ENCODE assay signal across 12 mouse cellular contexts in the genomic region with DNA sequence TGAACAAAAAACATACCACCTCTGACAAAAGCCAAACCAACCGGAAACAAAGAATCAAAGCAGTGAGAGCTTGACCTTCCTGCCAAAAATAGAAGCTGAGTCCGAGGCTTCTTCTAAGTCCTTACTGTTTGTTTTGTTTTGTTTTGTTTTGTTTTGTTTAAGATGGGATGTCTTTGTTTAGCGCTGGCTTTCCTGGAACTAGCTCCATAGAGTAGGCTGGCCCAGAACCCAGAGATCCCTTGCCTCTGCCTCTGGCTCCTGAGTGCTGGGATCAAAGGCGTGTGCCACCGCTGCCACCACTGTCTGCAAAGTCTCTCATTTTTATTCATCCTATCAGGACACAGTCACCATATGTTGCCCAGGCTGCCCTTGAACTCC. TPM values are rescaled to one million over a fixed set of nuclear protein-coding genes. Genes with fewer than 3 reads are reported as not detected.
DNase-seq lines count a peak whose midpoint lies in the region; ATAC-seq and TF ChIP-seq lines count a peak whose summit lies in the region.
"Had no signal": no experiment of that assay in that cellular context is flagged by ENCODE, and none has a peak within 500 bp of the region (broad histone marks: within the 10 kb centered on the region; RNA-seq: fewer than 3 reads in every experiment).

No protein-coding gene starts in this region.

- H3K9me3 ChIP-seq in hindbrain, postnatal 0 days (ENCODE audit: low read length): no peaks in the 10 kb centered on the region
- no peaks in the 10 kb centered on the region for H3K9me3 ChIP-seq in hindbrain, embryonic 13.5 days
- no peaks in the 10 kb centered on the region for H3K9me3 ChIP-seq in midbrain, embryonic 14.5 days (ENCODE audit: control insufficient read depth, low read length)
- H3K9me3 ChIP-seq in midbrain, embryonic 13.5 days: no peaks in the 10 kb centered on the region
- H3K9me3 ChIP-seq: G1E; midbrain, embryonic 10.5 days; neural tube, embryonic 15.5 days had no signal

- no peak for ATAC-seq in hindbrain, postnatal 0 days
- no peak for ATAC-seq in hindbrain, embryonic 13.5 days (ENCODE audit: low FRiP score)
- no peak for ATAC-seq in midbrain, embryonic 14.5 days (ENCODE audit: low FRiP score, low TSS enrichment)
- no peak for ATAC-seq in midbrain, embryonic 13.5 days

- TF ChIP-seq CTCF in hindbrain, postnatal 0 days (IDR thresholded peaks at IDR 0.05; ENCODE audit: low read depth): no peak

- no peak overlapping the region for H3K9ac ChIP-seq in hindbrain, postnatal 0 days (replicated peaks; ENCODE audit: low read length)
- no peak overlapping the region for H3K9ac ChIP-seq in hindbrain, embryonic 13.5 days
- no peak overlapping the region for H3K9ac ChIP-seq in midbrain, embryonic 14.5 days (replicated peaks; ENCODE audit: low read length)
- H3K9ac ChIP-seq in midbrain, embryonic 13.5 days (replicated peaks): no peak overlapping the region
- H3K9ac ChIP-seq: neural tube, embryonic 15.5 days had no signal

- no peaks in the 10 kb centered on the region; the same call in 1 of the 2 replicates for H3K36me3 ChIP-seq in hindbrain, postnatal 0 days (ENCODE audit: insufficient read depth, low read length)
- H3K36me3 ChIP-seq in hindbrain, embryonic 13.5 days: no peaks in the 10 kb centered on the region
- H3K36me3 ChIP-seq in midbrain, embryonic 14.5 days (ENCODE audit: control insufficient read depth, insufficient read depth, low read length): no peaks in the 10 kb centered on the region
- no peaks in the 10 kb centered on the region for H3K36me3 ChIP-seq in midbrain, embryonic 13.5 days
- H3K36me3 ChIP-seq: midbrain, embryonic 10.5 days; neural tube, embryonic 15.5 days had no signal

- no peak overlapping the region for H3K4me2 ChIP-seq in hindbrain, postnatal 0 days (ENCODE audit: low read depth, low read length)
- no peak overlapping the region for H3K4me2 ChIP-seq in hindbrain, embryonic 13.5 days
- no peak overlapping the region for H3K4me2 ChIP-seq in midbrain, embryonic 14.5 days (ENCODE audit: low read length)
- H3K4me2 ChIP-seq in midbrain, embryonic 13.5 days (replicated peaks): no peak overlapping the region

- H3K4me3 ChIP-seq in hindbrain, postnatal 0 days (ENCODE audit: low read length): no peak overlapping the region
- no peak overlapping the region for H3K4me3 ChIP-seq in hindbrain, embryonic 13.5 days
- H3K4me3 ChIP-seq in midbrain, embryonic 14.5 days (replicated peaks; ENCODE audit: low read depth, low read length): no peak overlapping the region
- H3K4me3 ChIP-seq in midbrain, embryonic 13.5 days (replicated peaks): no peak overlapping the region

- DNase-seq in adrenal gland, postnatal 14 days: peak; percentile 22
- no peak for DNase-seq in adrenal gland, adult 2 months
- DNase-seq in hindbrain, postnatal 0 days (ENCODE audit: low spot score): no peak
- no peak for DNase-seq in midbrain, embryonic 14.5 days
- peak; percentile 46 to 55 for DNase-seq in lung, postnatal 4 days
- no peak for DNase-seq in urinary bladder, postnatal 14 days (ENCODE audit: low spot score)
- DNase-seq: right cerebral cortex, postnatal 4 days had no signal

- H3K27ac ChIP-seq in hindbrain, postnatal 0 days: peak overlapping the region; percentile 87; the same call in 1 of the 2 replicates
- H3K27ac ChIP-seq in hindbrain, embryonic 13.5 days: no peak overlapping the region
- 0 out of 2 replicates have a peak overlapping the region, but pooled peaks have one; percentile 0 for H3K27ac ChIP-seq in midbrain, embryonic 14.5 days (replicated peaks; ENCODE audit: low read depth, low read length)
- no peak overlapping the region for H3K27ac ChIP-seq in midbrain, embryonic 13.5 days

- H3K4me1 ChIP-seq in hindbrain, postnatal 0 days (ENCODE audit: insufficient read depth, low read length): peaks cover 22% of the 10 kb centered on the region; the same call in 1 of the 2 replicates
- peaks cover 35% of the 10 kb centered on the region for H3K4me1 ChIP-seq in hindbrain, embryonic 13.5 days (replicated peaks)
- H3K4me1 ChIP-seq in midbrain, embryonic 14.5 days (ENCODE audit: control insufficient read depth, insufficient read depth, low read length): peaks cover 21% of the 10 kb centered on the region
- H3K4me1 ChIP-seq in midbrain, embryonic 13.5 days (replicated peaks): peaks cover 36% of the 10 kb centered on the region

- 67% methylated on average over 5 of the region's 5 CpGs for WGBS in hindbrain, postnatal 0 days
- 67% methylated on average over 5 of the region's 5 CpGs for WGBS in hindbrain, embryonic 13.5 days
- WGBS in midbrain, embryonic 14.5 days: 66% methylated on average over 5 of the region's 5 CpGs
- WGBS in midbrain, embryonic 13.5 days: 63% methylated on average over 5 of the region's 5 CpGs

- H3K27me3 ChIP-seq in hindbrain, postnatal 0 days (ENCODE audit: insufficient read depth, low read length): no peaks in the 10 kb centered on the region
- peaks cover 4% of the 10 kb centered on the region; the same call in 1 of the 2 replicates for H3K27me3 ChIP-seq in hindbrain, embryonic 13.5 days
- no peaks in the 10 kb centered on the region for H3K27me3 ChIP-seq in midbrain, embryonic 14.5 days (ENCODE audit: control insufficient read depth, insufficient read depth, low read length)
- 0 out of 2 replicates have a peak, but pooled peaks cover 7% of the 10 kb centered on the region for H3K27me3 ChIP-seq in midbrain, embryonic 13.5 days
- H3K27me3 ChIP-seq: neural tube, embryonic 15.5 days had no signal

RNA-seq across cellular contexts. Expression of a gene that starts 1.0 kb away (rescaled TPM):
- 25.9 and 32.2 TPM in 2 replicates for total RNA-seq in adrenal gland, postnatal 14 days (2021)
- 10 to 100 TPM; 30.3 to 78.9 TPM for total RNA-seq in adrenal gland, adult 2 months (2021)
- polyA plus RNA-seq in adrenal gland, adult 2 months (2012; rRNA removed): 196 and 204 TPM in 2 replicates
- total RNA-seq in hindbrain, postnatal 0 days (2014; rRNA removed): 121 and 142 TPM in 2 replicates
- 41.1 and 43.5 TPM in 2 replicates for polyA plus RNA-seq in hindbrain, postnatal 0 days (2015; fragmentation: Nextera tagmentation; extraction: Ambion mirVana)
- 20.2 and 21.5 TPM in 2 replicates for polyA plus RNA-seq in hindbrain, embryonic 13.5 days (2015; fragmentation: Nextera tagmentation; extraction: Ambion mirVana)
- 6.6 and 14.3 TPM in 2 replicates for polyA plus RNA-seq in midbrain, embryonic 14.5 days (2014; fragmentation: Nextera tagmentation; extraction: Ambion mirVana)
- polyA plus RNA-seq in midbrain, embryonic 13.5 days (2015; fragmentation: Nextera tagmentation; extraction: Ambion mirVana): 10.8 and 12.8 TPM in 2 replicates

RNA-seq across cellular contexts. Expression of a gene that starts 15.3 kb away (rescaled TPM):
- 1.8 and 3.0 TPM in 2 replicates for total RNA-seq in adrenal gland, postnatal 14 days (2021)
- 1 to 10 TPM in 1 of 2 experiments, under 1 TPM in 1; 0.29 to 1.5 TPM for total RNA-seq in adrenal gland, adult 2 months (2021)
- 0.10 and 0.16 TPM in 2 replicates for polyA plus RNA-seq in adrenal gland, adult 2 months (2012; rRNA removed)
- 2.2 and 2.7 TPM in 2 replicates for total RNA-seq in hindbrain, postnatal 0 days (2014; rRNA removed)
- 2.2 and 2.6 TPM in 2 replicates for polyA plus RNA-seq in hindbrain, postnatal 0 days (2015; fragmentation: Nextera tagmentation; extraction: Ambion mirVana)
- 2.6 and 2.8 TPM in 2 replicates for polyA plus RNA-seq in hindbrain, embryonic 13.5 days (2015; fragmentation: Nextera tagmentation; extraction: Ambion mirVana)
- 0.78 and 1.6 TPM in 2 replicates for polyA plus RNA-seq in midbrain, embryonic 14.5 days (2014; fragmentation: Nextera tagmentation; extraction: Ambion mirVana)
- 3.9 and 4.4 TPM in 2 replicates for polyA plus RNA-seq in midbrain, embryonic 13.5 days (2015; fragmentation: Nextera tagmentation; extraction: Ambion mirVana)

RNA-seq across cellular contexts. Expression of a gene that starts 27.4 kb away (rescaled TPM):
- total RNA-seq in adrenal gland, postnatal 14 days (2021): 118 and 119 TPM in 2 replicates
- 10 to 100 TPM; 28.7 to 31.8 TPM for total RNA-seq in adrenal gland, adult 2 months (2021)
- 1.3 and 2.4 TPM in 2 replicates for polyA plus RNA-seq in adrenal gland, adult 2 months (2012; rRNA removed)
- total RNA-seq in hindbrain, postnatal 0 days (2014; rRNA removed): 667 and 752 TPM in 2 replicates
- polyA plus RNA-seq in hindbrain, postnatal 0 days (2015; fragmentation: Nextera tagmentation; extraction: Ambion mirVana): 4,115 and 4,307 TPM in 2 replicates
- polyA plus RNA-seq in hindbrain, embryonic 13.5 days (2015; fragmentation: Nextera tagmentation; extraction: Ambion mirVana): 6,917 and 6,921 TPM in 2 replicates
- polyA plus RNA-seq in midbrain, embryonic 14.5 days (2014; fragmentation: Nextera tagmentation; extraction: Ambion mirVana): 6,974 and 7,359 TPM in 2 replicates
- polyA plus RNA-seq in midbrain, embryonic 13.5 days (2015; fragmentation: Nextera tagmentation; extraction: Ambion mirVana): 7,568 and 8,132 TPM in 2 replicates

RNA-seq across cellular contexts. Expression of a gene that starts 39.7 kb away (rescaled TPM):
- 103 and 113 TPM in 2 replicates for total RNA-seq in adrenal gland, postnatal 14 days (2021)
- total RNA-seq in adrenal gland, adult 2 months (2021): 100 to 1,000 TPM; 124 to 147 TPM
- 98.8 and 102 TPM in 2 replicates for polyA plus RNA-seq in adrenal gland, adult 2 months (2012; rRNA removed)
- 133 and 146 TPM in 2 replicates for total RNA-seq in hindbrain, postnatal 0 days (2014; rRNA removed)
- 177 and 182 TPM in 2 replicates for polyA plus RNA-seq in hindbrain, postnatal 0 days (2015; fragmentation: Nextera tagmentation; extraction: Ambion mirVana)
- 160 and 163 TPM in 2 replicates for polyA plus RNA-seq in hindbrain, embryonic 13.5 days (2015; fragmentation: Nextera tagmentation; extraction: Ambion mirVana)
- 181 and 185 TPM in 2 replicates for polyA plus RNA-seq in midbrain, embryonic 14.5 days (2014; fragmentation: Nextera tagmentation; extraction: Ambion mirVana)
- 149 and 155 TPM in 2 replicates for polyA plus RNA-seq in midbrain, embryonic 13.5 days (2015; fragmentation: Nextera tagmentation; extraction: Ambion mirVana)

RNA-seq across cellular contexts. Expression of a gene that starts 56.4 kb away (rescaled TPM):
- total RNA-seq in adrenal gland, postnatal 14 days (2021): 30.2 and 32.3 TPM in 2 replicates
- 10 to 100 TPM; 21.9 to 42.5 TPM for total RNA-seq in adrenal gland, adult 2 months (2021)
- polyA plus RNA-seq in adrenal gland, adult 2 months (2012; rRNA removed): 34.5 and 35.1 TPM in 2 replicates
- 30.4 and 32.7 TPM in 2 replicates for total RNA-seq in hindbrain, postnatal 0 days (2014; rRNA removed)
- 10.0 and 11.3 TPM in 2 replicates for polyA plus RNA-seq in hindbrain, postnatal 0 days (2015; fragmentation: Nextera tagmentation; extraction: Ambion mirVana)
- 9.5 and 11.0 TPM in 2 replicates for polyA plus RNA-seq in hindbrain, embryonic 13.5 days (2015; fragmentation: Nextera tagmentation; extraction: Ambion mirVana)
- 14.2 and 15.9 TPM in 2 replicates for polyA plus RNA-seq in midbrain, embryonic 14.5 days (2014; fragmentation: Nextera tagmentation; extraction: Ambion mirVana)
- 11.1 and 11.5 TPM in 2 replicates for polyA plus RNA-seq in midbrain, embryonic 13.5 days (2015; fragmentation: Nextera tagmentation; extraction: Ambion mirVana)
- polyA plus RNA-seq: G1E had no signal

Comparison
In these comparisons a context has a peak if more than half of its experiments do, and no peak if none do; other contexts are left out.
1. DNase-seq: peak in adrenal gland, postnatal 14 days (single experiment) and lung, postnatal 4 days (2 of 2); none in adrenal gland, adult 2 months (single experiment), hindbrain, postnatal 0 days (single experiment), midbrain, embryonic 14.5 days (single experiment) and urinary bladder, postnatal 14 days (single experiment).
2. H3K27ac ChIP-seq: peak in hindbrain, postnatal 0 days (single experiment) and midbrain, embryonic 14.5 days (single experiment); none in hindbrain, embryonic 13.5 days (single experiment) and midbrain, embryonic 13.5 days (single experiment).
3. RNA of a gene that starts 27.4 kb away (polyA plus RNA-seq): 7,568 to 8,132 TPM in midbrain, embryonic 13.5 days, 6,974 to 7,359 TPM in midbrain, embryonic 14.5 days, 6,917 to 6,921 TPM in hindbrain, embryonic 13.5 days and 4,115 to 4,307 TPM in hindbrain, postnatal 0 days; 1.3 to 2.4 TPM in adrenal gland, adult 2 months; every median in the first group is over 1,000 times any median in the second.